Mouse (Mus musculus) spleen, embryonic (tissue): Measurements from ENCODE around the gene Zbtb16.

Experiments used
- CTCF ChIA-PET: fragments of 350-600 bp; sonication (Branson Sonifier 250); formaldehyde crosslinking; loops from one replicate; lab custom pipeline; 2022; lab: Charles Lee

Zbtb16 gene

DNA sequence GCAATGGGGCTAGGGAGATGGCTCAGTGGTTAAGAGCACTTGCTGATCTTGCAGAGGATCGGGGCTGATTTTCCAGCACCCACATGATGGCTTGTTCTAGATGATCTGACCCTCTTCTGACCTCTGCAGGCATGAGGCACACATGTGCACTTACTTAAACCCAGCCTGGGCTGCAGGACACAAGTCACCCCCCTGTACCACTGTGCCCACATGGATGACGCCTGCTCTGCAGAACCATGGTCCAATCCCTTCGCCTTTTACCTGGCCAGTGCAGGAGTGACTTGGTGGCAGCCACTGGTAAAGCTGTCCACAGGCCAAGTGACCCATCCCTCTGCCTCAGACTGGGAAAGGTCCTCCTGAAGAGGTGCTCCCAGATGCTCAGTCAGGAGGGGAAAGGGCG, 67.1 kb downstream of the Zbtb16 start:
- CTCF ChIA-PET = no interaction called here

DNA sequence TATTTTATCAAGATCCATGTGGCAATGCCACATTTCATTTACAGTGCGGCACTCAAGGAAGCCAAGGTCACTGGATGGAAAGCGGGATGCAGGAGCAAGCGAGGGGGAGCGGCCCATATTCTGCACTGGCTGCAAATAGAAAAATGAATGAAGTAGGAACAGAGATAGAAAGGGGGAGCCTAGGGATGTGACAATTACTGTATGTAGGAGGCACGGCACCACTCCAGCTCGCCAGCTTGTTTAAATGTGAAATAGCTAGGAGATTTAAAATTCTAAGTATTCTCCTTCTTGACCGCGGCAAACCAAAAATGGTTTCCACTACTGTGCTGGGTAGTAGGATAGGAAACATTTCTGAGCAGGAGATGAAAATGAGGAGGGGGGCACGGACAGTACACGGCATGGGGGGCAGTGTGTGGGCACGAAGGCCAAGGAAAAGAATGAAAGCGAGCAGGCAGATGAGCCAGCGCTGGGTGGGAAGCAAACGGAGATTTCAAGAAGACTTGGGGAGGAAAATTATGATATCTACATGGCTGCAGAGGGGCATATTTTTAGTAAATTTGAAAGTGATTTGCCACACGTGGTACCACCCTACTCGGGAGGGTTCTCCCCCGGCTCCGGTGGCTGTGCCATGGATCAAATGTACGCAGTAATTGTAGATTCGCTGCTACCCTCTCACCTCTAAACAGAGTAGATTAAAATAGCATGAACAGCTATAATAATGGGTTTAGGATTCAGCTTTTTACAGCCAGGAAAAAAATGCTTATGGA, 68.2 kb downstream of the Zbtb16 start:
- CTCF ChIA-PET = no interaction called here

DNA sequence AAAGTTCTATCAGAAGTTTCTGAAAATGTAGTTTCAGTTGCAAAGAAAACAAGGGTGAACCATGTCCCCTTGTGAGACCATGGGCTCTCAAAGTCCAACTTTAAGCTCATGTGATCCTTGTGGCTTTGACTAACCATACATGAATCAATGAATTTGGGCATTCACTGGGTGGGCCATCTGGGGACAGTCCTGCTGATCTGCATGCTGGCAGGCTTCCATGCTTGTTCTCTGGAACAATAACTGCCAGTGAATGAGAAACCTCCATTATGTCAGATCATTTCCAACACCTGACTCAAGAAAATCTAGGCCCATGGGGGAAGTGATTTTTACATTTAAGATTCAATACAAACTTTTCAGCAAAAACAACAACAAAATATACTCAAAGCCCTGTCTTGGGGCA, 70.1 kb downstream of the Zbtb16 start:
- CTCF ChIA-PET = no interaction called here

DNA sequence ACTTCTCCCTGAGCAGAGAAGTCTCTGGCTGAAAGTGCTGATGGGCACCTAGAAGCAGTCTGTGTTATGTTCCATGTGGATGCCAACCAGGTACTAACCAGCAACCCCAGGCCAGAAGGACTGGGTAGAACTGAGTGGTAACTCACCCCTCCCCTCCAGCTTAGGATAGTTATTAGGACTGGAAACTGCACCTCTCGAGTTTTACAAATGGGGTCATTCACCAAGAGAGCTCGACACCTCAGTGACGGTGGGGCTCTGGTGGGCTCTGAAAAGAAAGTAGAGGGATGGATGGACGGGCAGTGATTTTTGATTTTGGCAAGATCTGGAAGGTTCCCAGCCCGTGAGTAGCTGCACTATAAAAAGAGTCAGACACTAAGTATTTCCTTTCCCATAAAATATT, 71.7 kb downstream of the Zbtb16 start:
- CTCF ChIA-PET = no interaction called here

DNA sequence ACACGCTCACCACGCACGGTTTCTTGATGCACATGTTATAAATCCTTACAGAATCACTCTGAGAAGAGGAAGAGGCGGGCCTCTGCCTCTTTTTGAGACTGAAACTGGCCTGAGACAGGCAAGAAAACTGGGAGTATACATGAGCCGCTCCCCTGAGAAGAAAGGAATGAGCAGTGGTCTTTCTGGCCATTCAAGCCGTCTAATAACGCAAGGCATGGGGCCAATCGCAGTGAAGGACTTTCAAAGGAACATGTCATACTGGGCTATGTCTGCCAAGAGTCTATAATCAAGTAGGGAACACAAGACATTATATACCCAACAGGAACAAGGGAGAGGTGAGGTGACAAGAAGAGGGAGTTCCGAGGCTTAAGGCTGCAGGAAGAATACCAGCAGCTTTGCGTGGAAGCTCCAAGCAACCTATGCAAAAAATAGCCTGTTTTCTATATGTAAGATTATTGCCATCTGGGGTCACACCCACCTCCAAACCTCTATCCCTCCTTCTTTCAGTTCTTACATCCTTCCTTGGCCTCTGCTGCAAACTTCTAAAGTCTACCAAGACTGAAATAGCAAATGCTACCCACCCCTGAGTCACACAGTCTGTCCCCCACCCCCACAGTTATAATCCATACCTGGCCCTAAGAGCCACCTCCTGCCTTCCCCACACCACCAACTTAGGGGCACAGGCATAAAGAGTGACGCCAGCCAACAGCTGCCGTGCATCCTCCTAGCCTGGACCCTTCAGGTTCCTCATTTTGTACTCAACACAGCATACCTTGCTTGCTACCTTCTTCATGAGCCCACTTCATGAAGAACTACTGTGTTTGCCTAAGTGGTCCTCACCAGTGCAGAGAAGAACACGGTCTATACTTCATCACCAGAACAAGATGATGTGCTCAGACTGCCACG, 74.0 kb downstream of the Zbtb16 start:
- CTCF ChIA-PET = no interaction called here

DNA sequence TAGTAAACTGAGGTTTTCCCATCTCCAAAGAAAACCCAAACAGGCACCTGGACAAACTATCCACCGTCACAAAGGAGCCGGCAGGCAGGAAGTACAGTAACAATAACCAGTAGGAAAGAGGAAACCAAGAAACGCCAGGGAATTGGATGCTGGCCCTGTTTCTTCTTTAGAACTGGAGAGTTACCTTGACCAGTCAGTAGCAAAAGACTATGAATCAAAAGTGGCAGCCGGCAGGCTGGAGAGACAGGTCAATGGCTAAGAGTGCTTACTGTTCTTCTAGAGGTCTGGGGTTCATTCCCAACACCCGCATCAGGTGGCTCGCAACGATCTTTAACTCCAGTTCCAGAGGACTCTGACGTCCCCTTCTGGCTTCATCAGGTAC, 74.9 kb downstream of the Zbtb16 start:
- CTCF ChIA-PET = no interaction called here

DNA sequence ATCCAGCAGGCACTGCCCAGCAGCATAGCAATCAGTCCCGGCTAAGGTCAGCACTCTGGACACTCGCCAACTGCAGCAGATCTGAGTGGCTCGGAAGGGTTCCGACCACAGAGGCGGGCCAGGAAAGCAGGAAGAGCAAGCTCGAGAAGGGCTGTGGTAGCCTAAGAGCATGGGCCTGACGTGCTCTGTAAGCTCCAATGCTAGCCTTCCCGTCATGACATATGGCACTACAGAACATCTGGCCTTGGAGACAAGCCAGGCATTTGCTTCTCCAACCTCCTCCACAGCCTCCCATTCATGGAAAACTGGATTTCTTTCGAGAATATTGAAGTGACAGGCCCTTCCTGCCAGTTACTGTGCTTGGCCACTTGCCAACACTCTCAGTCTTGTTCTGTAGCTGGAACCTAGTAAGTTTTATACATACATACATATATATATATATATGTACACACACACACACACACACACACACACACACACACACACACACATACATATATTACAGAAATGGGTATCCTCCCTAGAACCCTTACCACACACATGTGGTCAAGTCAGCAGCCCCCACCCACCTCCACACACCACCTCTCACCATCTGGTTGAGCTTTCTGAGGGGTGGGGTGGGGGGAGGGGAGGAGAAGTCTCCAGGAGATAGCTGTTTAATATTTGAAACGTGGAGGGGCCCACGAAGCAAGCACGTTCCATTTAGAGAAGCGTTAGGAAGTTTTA, 75.4 kb downstream of the Zbtb16 start:
- CTCF ChIA-PET = no interaction called here

DNA sequence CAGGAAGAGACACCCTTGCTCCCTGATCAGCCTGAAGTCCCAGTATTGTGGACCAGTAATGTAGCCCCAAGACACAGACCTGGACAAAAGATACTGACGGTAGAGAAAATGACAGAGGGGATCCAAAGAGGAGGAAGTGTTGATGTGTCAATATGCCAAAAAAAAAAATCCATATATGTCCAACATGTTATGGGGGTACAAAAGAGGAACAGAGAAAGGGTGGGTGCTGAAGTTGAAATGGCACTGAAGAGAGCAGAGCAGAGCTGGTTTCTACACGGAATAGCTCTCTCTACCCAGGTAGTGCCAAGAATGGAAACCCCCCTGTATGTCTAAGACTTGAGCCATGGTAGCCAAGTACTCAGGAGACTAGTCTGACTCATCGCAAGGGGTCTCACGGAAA, 76.9 kb downstream of the Zbtb16 start:
- CTCF ChIA-PET = no interaction called here

DNA sequence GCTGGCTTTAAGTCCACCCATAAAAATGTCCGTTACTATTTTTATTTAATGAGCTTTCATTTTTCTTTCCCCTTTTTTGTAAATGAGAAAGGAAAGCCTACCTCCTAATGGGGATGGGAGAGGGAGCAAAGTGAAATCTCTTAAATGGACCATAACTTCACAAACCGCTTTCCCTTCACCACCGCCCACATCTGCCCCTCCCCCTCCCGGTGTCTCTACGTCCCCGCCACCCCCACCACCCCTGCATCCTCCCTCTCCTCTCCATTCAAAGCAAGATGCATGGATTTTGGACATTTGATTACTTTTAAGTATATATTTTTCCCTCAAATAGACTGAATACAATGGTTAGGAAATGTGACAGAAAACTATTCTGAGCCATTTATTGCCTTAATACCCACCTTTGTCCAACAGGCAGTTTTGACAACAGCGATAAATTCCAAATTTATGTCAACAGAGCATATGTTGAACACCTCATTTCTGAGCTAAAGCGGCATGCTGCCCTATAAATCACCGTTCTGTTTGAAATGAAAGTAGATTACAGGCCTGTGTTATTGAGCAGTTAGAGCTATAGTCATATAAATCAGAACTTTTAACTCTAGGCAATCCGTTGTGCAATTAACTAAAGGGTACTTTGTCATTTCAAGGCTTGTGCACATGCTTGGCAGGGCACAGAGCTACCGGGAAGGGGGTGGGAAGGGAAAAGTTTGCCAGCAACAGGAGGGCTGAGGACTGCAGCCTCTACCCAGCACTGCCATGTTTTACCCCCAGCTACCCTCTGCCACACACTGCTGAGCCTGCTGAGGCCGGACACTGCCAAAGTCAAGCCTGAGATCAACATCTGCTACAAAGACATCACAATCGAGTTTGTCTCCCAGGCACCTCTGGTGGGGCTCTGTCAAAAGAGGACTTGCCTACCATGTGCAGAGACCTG, 78.1 kb downstream of the Zbtb16 start:
- CTCF ChIA-PET = no interaction called here

DNA sequence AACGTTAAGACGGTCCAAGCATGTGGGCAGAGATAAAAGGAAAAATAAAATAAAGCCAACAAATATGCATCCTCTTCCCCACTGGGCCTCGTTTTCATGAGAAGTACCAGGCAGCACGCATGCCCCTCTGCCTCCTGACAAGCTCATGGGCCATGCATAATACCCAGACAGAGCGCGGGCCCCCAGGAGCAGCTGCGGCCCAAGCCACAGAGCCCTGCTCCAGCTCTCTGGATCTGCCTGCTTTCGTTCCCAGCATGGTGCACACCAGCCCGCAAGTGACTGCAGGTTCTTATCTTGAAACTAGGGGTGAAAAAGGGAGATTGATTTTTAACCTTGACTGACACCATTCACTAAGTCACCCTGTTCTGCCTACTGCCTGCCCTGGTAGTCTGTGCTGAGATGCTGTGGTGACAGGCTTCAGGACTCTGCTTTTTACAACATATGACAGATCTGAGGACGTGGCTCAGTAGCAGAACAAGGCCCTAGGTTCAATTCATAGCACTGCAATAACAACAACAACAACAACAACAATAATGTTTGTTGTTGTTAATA, 79.7 kb downstream of the Zbtb16 start:
- CTCF ChIA-PET = no interaction called here

DNA sequence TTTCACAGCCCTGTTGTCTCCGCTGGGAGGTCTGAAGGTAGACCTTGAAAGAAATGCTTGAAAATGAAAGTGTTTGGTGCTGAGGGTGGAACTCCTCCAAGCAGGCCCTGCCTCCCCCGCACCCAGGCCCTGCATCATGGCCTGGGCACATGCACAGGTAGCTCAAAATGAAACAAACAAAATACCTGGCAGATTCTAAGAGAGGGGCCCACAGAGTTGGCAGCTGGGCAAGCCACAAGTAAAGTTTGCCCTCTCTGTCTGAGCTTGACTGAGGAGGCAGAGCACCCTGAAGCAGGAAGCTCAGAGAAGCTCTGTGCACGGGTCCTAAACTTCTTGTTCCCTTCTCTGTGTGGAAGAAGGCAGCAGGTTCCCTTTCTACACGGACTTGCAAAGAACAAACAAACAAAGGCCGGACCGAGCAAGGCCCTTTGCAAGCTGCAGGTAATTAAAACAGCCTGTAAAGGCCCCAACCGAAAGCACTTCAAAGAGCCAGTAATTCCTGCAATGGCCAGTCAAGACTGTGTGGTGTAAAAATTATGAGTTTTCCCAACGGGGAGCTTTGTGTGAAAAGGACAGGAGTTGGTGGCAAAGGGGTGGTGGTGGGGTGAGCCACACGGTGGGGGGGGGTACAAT, 80.5 kb downstream of the Zbtb16 start:
- CTCF ChIA-PET = no interaction called here

DNA sequence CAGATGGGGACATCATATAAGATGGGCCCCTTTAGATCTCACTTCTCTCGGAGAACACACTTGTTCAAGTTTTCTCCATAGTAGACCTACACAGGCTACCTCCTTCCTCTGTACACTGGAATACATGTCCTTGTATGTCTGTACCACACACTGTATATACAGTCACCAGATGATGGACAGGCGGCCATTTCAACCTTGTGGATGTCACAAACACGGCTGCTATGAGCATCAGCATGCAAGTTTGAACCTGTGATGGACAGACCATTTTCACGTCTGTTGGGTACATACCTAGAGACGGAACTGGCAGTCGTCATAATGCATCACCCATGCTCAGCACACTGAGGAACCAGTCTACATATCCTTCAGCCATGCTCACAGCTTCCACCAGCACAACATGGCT, 81.6 kb downstream of the Zbtb16 start:
- CTCF ChIA-PET = interaction anchor here (0.7 kb wide), 1 partner anchor 38 kb away, joined by 3 read pairs; no protein-coding TSS in a partner anchor

DNA sequence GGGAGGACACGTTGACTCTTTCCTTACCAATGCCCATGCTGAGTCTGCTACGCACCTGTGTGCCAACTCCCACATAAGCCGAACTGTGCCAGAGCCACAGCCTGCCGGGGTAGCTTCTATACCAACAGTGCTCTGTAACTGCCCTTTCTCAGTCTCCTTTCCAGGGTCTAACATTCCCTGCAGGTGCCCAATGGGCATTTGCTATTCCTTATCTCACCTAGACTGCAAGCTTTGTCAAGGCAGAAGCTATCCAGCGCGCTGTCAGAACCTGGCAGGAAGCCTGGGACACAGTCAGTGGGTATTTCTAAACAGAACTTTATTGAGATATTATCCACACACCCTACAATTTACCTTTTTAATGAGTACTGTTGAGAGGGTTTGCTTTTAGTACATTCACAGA, 82.1 kb downstream of the Zbtb16 start:
- CTCF ChIA-PET = interaction anchor here (0.7 kb wide), 1 partner anchor 39 kb away, joined by 3 read pairs; no protein-coding TSS in a partner anchor

DNA sequence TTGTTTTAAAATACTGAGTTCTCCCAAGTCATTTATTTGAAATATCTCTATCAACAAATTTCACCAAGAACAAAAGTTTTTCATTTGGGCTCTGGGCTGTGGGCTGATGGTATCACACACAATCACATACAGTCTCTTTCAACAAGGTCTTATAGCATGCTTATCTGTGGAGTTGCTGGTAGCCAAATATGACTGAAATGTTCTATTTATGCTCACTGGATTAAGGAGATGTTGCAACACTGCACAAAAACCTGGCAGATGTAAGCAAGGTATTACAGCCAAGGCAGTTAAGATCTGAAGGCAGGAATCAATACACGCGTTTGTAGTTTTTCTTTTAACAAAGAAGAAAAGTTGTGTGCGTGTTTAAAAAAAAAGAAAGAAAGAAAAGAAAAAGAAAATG, 84.1 kb downstream of the Zbtb16 start:
- CTCF ChIA-PET = no interaction called here

DNA sequence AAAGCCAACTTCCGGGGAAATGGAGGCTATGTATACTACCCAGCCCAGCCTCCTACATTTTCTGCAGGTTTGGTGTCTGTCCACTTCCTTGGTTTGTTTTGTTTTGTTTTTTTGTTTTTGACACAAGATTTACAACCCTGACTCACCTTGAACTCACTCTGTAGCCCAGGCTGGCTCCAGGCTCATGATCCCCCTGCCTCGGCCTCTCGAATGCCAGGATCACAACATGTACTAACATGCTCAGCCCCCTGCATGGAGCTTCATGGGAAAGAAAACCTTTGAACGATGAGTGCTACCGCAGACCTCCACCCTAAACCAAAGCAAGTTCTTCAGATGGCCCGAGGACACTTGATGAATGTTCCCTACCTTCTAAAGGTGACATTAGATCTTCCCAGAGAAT, 86.4 kb downstream of the Zbtb16 start:
- CTCF ChIA-PET = no interaction called here

DNA sequence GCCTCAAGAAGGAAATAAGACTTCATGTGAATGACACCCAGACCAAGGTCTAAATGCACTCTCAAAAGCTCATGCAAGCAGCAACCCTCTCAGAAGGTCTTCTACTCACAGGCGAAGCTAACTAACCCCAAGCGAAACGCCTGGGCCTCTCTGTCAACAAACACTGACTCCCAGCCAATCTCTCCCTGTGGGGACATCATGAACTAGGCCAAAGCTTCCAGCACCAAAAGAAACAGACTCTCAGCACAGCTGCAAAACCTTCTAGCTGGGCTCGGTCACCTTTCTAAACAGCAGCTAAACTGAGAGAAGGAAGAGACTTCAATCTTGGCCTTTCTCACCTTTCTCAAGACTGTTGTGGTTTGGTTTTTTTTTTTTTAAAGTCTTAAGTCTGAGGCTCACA, 86.9 kb downstream of the Zbtb16 start:
- CTCF ChIA-PET = no interaction called here

DNA sequence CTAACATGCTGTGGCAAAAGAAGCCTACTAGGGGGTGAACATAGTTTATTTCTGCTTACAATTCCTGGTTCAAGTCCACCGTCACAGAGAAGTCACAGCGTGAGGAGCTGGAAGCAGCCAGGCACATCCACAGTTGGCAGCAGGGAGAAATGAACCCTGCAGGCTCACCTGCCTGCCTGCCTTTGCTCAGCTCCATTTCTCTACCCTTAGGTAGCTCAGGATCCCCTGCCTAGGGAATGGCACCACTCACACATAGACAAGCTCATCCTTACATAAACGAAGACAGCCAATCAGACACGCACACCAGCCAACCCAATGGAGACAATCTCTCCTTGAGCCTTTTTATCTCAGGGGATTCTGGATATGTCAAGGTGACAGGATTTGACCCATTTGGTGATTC, 87.3 kb downstream of the Zbtb16 start:
- CTCF ChIA-PET = interaction anchor here (0.6 kb wide), 1 partner anchor 48 kb away, joined by 6 read pairs; no protein-coding TSS in a partner anchor

DNA sequence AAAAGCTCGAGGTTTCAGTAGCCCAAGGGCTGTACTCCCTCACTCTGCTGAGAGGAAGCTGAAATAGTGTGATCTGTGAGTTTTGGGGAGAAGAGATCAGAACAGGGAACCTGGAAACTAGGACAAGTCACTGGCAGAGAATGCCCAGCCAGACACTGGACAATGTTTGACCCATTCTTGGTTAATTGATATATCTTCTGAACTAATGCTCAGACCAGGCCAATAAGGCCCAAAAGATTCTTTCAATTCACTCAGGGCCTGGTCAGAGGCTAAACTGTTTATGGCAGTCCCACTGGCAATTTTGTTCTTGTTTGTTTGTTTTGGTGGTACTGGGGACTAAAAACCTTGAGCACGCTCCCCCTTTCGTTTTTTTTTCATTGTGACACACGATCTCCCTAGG, 87.8 kb downstream of the Zbtb16 start:
- CTCF ChIA-PET = interaction anchor here (0.6 kb wide), 1 partner anchor 48 kb away, joined by 6 read pairs; no protein-coding TSS in a partner anchor

DNA sequence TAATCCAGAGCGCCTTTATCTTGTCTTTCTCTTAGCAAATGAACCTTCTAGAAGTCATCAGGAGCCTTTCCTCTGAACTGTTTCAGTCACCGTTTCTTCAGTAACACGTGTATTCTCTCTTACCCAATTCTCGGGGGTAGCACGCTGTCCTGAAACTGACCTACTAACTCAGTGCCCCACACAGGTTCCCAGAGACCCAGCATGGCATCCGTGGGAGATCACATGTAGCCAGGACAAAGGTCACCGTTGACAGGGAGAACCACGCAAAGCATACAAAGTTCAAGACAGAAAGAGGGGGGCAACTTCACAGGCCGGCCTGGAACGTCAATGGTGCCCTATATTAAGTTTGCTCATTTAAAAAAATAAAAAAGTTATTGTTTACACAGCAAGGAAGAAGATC, 89.5 kb downstream of the Zbtb16 start:
- CTCF ChIA-PET = no interaction called here
